Mouse (Mus musculus) liver, embryonic 14.5 days (tissue): ENCODE data around the gene Arhgap24. TPM values are rescaled to one million over a fixed set of nuclear protein-coding genes. Genes with fewer than 3 reads are reported as not detected.

ENCODE experiments used
- ATAC-seq: fragments of 200-750 bp; cut with Nextera tagmentation; 2 replicates; pipeline ENCODE4 v1.8.0; 2017; ENCODE audit warnings: moderate number of reproducible peaks, mild to moderate bottlenecking, moderate library complexity; ENCODE audit not compliant: insufficient read depth
- DNase-seq, 3 experiments: peaks; one replicate each; pipeline ENCODE4 v3.0.0-alpha.2; 2012 to 2013; ENCODE audit warnings: low read depth in 3 of 3, low spot score in 3 of 3
- H3K27ac ChIP-seq: fragments of 300-500 bp; sonication (generic); 2 replicates; pipeline ENCODE4 v1.5.1; 2014; ENCODE audit warnings: moderate library complexity, mild to moderate bottlenecking, control low read depth, inconsistent platforms
- H3K27me3 ChIP-seq: fragments of 300-500 bp; sonication (generic); 2 replicates; pipeline ENCODE4 v1.6.1; 2014; ENCODE audit warnings: mild to moderate bottlenecking, low read length, moderate library complexity; ENCODE audit not compliant: control insufficient read depth, insufficient read depth
- H3K36me3 ChIP-seq: fragments of 300-500 bp; sonication (generic); replicated peaks from 2 replicates; pipeline ENCODE4 v1.6.1; 2014; ENCODE audit warnings: low read depth; ENCODE audit not compliant: control insufficient read depth, insufficient read depth
- H3K4me1 ChIP-seq, 2 experiments: fragments of 200-500 bp in 1 of 2; fragments of 300-500 bp in 1 of 2; sonication (generic) in 1 of 2; replicated peaks; 2 replicates each; pipeline ENCODE4 v1.6.1; 2012 to 2014; ENCODE audit warnings: antibody characterized with exemption in 1 of 2, inconsistent platforms in 1 of 2, low read length in 1 of 2; ENCODE audit not compliant: control insufficient read depth in 2 of 2, insufficient read depth in 2 of 2
- H3K4me2 ChIP-seq: fragments of 300-500 bp; sonication (generic); 2 replicates; pipeline ENCODE4 v1.6.1; 2014; ENCODE audit warnings: low read depth, mild to moderate bottlenecking, control low read depth, moderate library complexity
- H3K4me3 ChIP-seq, 2 experiments: fragments of 200-500 bp in 1 of 2; fragments of 300-500 bp in 1 of 2; sonication (generic) in 1 of 2; 2 replicates each; pipeline ENCODE4 v1.5.1; 2012 to 2014; ENCODE audit warnings: low read depth in 2 of 2, low read length in 2 of 2, mild to moderate bottlenecking in 2 of 2, control low read depth in 1 of 2, inconsistent platforms in 1 of 2, moderate library complexity in 1 of 2; ENCODE audit not compliant: insufficient read depth in 1 of 2
- H3K9ac ChIP-seq: fragments of 300-500 bp; sonication (generic); replicated peaks from 2 replicates; pipeline ENCODE4 v1.6.1; 2014; ENCODE audit warnings: mild to moderate bottlenecking, control low read depth, moderate library complexity
- H3K9me3 ChIP-seq: fragments of 300-500 bp; sonication (generic); 2 replicates; pipeline ENCODE4 v1.6.1; 2016; ENCODE audit warnings: low read length, mixed read lengths; ENCODE audit not compliant: control insufficient read depth
- CTCF ChIP-seq: IDR thresholded peaks from 2 replicates; pipeline ENCODE4 v1.5.1; 2016; ENCODE audit warnings: antibody characterized with exemption, low read depth, control low read depth
- EP300 ChIP-seq: IDR thresholded peaks from 2 replicates; pipeline ENCODE4 v1.6.1; 2016; ENCODE audit warnings: antibody characterized with exemption, low read depth
- WGBS: fragments of 180-500 bp; shearing (Covaris S2); extraction: QIAGEN DNeasy Blood & Tissue Kit; methylation state at CpG from one replicate; pipeline ENCODE4 v1.1.7; 2014; ENCODE audit not compliant: insufficient replicate concordance; 5-methylcytosine and 5-hydroxymethylcytosine counted together
- polyA plus RNA-seq, 2 experiments: library from polyadenylated mRNA; depleted of rRNA in 1 of 2; stranded (reverse) in 1 of 2; unstranded in 1 of 2; fragments of >200 nt; fragmentation: Nextera tagmentation in 1 of 2; extraction: Ambion mirVana in 1 of 2; gene quantifications; 2 replicates each; pipeline versions ENCODE4 v1.2.1 to v1.2.3; 2012 to 2014

The Arhgap24 gene
- polyA plus RNA-seq, 2 experiments = 1.8 to 2.1 TPM

- no peak for ATAC-seq
Observed at GRCm38 (mm10) chr5:102898301-102898700, 417.1 kb downstream of the Arhgap24 start.

GRCm38 (mm10) chr5:102899680-102900215 is 418.6 kb downstream of the Arhgap24 start:
- no peaks in the 10 kb centered on the region for H3K36me3 ChIP-seq
- no peak overlapping the region for H3K4me2 ChIP-seq
- H3K4me3 ChIP-seq = no peak overlapping the region
- no peak overlapping the region for H3K27ac ChIP-seq
- 64% methylated on average over 6 of the region's 6 CpGs for WGBS
- no peak for ATAC-seq
- no peaks in the 10 kb centered on the region for H3K9me3 ChIP-seq
- DNase-seq = no peak
- H3K27me3 ChIP-seq = no peaks in the 10 kb centered on the region
- no peaks in the 10 kb centered on the region for H3K4me1 ChIP-seq
- H3K9ac ChIP-seq = no peak overlapping the region
- no peak for TF ChIP-seq CTCF
- TF ChIP-seq EP300 = no peak

More at GRCm38 (mm10) chr5:102898301-102898700, 417.1 kb downstream of the Arhgap24 start:
- Histone ChIP-seq H3K4me1 (no peaks in the 10 kb centered on the region), H3K4me2 (no peak overlapping the region), H3K4me3 (no peak overlapping the region), H3K36me3 (no peaks in the 10 kb centered on the region), H3K9ac (no peak overlapping the region), H3K27ac (no peak overlapping the region), H3K27me3 (no peaks in the 10 kb centered on the region), H3K9me3 (no peaks in the 10 kb centered on the region)
- DNase-seq = no peak
- 80% methylated on average over 4 of the region's 4 CpGs for WGBS
- TF ChIP-seq CTCF = no peak
- TF ChIP-seq EP300 = no peak

- no peaks in the 10 kb centered on the region for H3K36me3 ChIP-seq
- no peak overlapping the region for H3K4me3 ChIP-seq
- no peak for DNase-seq
- H3K27me3 ChIP-seq = no peaks in the 10 kb centered on the region
- H3K27ac ChIP-seq = no peak overlapping the region
- no peak overlapping the region for H3K4me2 ChIP-seq
- H3K4me1 ChIP-seq = no peaks in the 10 kb centered on the region
- ATAC-seq = no peak
- H3K9ac ChIP-seq = no peak overlapping the region
- WGBS = 53% methylated on average over 5 of the region's 5 CpGs
- no peak for TF ChIP-seq EP300
- no peak for TF ChIP-seq CTCF
- H3K9me3 ChIP-seq = no peaks in the 10 kb centered on the region
Observed at GRCm38 (mm10) chr5:102901176-102901575, 420.0 kb downstream of the Arhgap24 start.

GRCm38 (mm10) chr5:102903487-102903886 is 422.3 kb downstream of the Arhgap24 start:
- no peak overlapping the region for H3K27ac ChIP-seq

GRCm38 (mm10) chr5:102904066-102904465 is 422.9 kb downstream of the Arhgap24 start:
- Histone ChIP-seq H3K4me2 (no peak overlapping the region), H3K4me3 (no peak overlapping the region), H3K27ac (no peak overlapping the region), H3K36me3 (no peaks in the 10 kb centered on the region), H3K4me1 (no peaks in the 10 kb centered on the region), H3K9me3 (no peaks in the 10 kb centered on the region), H3K9ac (no peak overlapping the region), H3K27me3 (no peaks in the 10 kb centered on the region)
- no peak for DNase-seq
- 67% methylated on average over 12 of the region's 12 CpGs for WGBS
- no peak for TF ChIP-seq EP300
- TF ChIP-seq CTCF = no peak
- ATAC-seq = no peak

More at GRCm38 (mm10) chr5:102903487-102903886, 422.3 kb downstream of the Arhgap24 start:
- no peak for DNase-seq
- no peak for ATAC-seq
- no peaks in the 10 kb centered on the region for H3K9me3 ChIP-seq
- no peaks in the 10 kb centered on the region for H3K36me3 ChIP-seq
- no peak overlapping the region for H3K9ac ChIP-seq
- no peaks in the 10 kb centered on the region for H3K27me3 ChIP-seq
- H3K4me1 ChIP-seq = no peaks in the 10 kb centered on the region
- 81% methylated on average over 9 of the region's 9 CpGs for WGBS
- TF ChIP-seq CTCF = no peak
- no peak for TF ChIP-seq EP300
- H3K4me3 ChIP-seq = no peak overlapping the region
- H3K4me2 ChIP-seq = no peak overlapping the region
